Mouse (Mus musculus): ENCODE data around the gene Msantd1. TPM values are rescaled to one million over a fixed set of nuclear protein-coding genes. Genes with fewer than 3 reads are reported as not detected.

Gene Msantd1
- polyA plus RNA-seq, 1 experiment from 2014 or later = 0.17 TPM

DNA sequence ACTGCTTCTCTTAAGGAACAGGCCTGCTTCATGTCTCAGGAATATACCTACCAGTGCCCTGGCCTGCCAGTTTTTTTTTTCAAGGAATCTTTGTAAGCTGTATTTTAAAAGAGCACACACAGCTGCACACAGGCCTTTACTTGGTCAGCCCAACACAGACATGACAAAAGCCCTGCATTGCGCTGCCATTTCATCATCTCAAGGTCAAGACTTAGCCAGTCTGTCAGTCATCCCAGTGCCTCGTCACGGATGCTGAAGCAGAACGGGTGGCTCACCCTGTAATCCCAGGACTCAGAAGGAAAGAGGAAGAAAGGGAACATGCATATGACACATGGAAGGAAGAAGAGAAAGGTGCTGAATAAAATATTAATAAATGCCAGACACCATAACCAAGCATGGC, 19.8 kb downstream of the Msantd1 start:
- H3K36me3 ChIP-seq = peaks cover 7% of the 10 kb centered on the region; the same call in 1 of the 2 replicates
- DNase-seq (no peak), ATAC-seq (ENCODE audit: low read depth) (no peak)
- H3K27ac ChIP-seq = no peak overlapping the region
- H3K9ac ChIP-seq = no peak overlapping the region
- no peak overlapping the region for H3K4me2 ChIP-seq
- peaks cover 69% of the 10 kb centered on the region for H3K4me1 ChIP-seq (replicated peaks)
- H3K4me3 ChIP-seq (replicated peaks) = no peak overlapping the region
- 91% methylated on average over 4 of the region's 4 CpGs for WGBS (ENCODE audit: insufficient replicate concordance)
- no peaks in the 10 kb centered on the region for H3K27me3 ChIP-seq
- H3K9me3 ChIP-seq (replicated peaks) = no peaks in the 10 kb centered on the region

DNA sequence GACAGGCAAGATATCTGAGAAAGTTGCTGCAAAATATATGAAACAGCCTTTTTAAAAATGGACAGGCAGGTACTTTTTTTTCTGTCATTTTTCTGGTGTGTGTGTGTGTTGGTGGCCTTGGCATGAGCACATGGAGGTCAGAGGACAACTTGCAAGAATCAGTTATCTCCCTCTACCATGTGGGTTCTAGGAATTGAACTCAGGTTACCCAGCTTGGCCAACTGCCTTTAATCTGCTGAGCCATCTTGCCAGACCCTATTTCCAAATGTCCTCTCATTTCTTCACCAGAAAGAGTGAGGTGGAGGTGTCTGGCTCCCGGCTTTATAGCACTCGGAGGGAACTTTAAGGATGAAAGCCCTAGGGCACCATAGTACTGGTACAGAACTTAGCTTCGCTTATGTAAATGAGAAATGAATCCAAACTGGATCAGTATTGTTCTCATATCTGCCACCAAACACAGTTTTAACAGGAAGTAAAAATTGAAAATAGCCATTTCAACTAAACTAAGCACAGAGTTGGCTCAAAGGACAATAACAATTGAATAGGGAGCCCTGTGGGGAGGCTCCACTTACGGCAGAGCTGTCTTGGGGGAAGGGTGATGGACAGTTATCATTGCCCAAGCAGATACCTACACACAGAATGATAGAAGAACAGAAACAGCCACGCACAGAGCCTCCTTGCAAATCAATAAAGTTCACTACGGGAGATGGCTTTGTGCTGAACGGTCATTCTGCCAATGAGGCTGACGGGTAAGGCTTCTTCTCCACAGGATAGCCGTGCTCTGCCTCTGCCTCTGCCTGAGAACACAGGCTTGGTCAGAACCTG, 22.6 kb downstream of the Msantd1 start:
- DNase-seq (peak; percentile 66), ATAC-seq (ENCODE audit: low read depth) (peak; percentile 89)
- 31% methylated on average over 9 of the region's 9 CpGs for WGBS (ENCODE audit: insufficient replicate concordance)
- Histone ChIP-seq H3K9ac (peak overlapping the region; percentile 61), H3K9me3 (replicated peaks) (no peaks in the 10 kb centered on the region), H3K36me3 (no peaks in the 10 kb centered on the region), H3K27me3 (no peaks in the 10 kb centered on the region), H3K27ac (peak overlapping the region; percentile 89), H3K4me2 (peak overlapping the region; percentile 37), H3K4me3 (replicated peaks) (no peak overlapping the region), H3K4me1 (replicated peaks) (peaks cover 42% of the 10 kb centered on the region)

DNA sequence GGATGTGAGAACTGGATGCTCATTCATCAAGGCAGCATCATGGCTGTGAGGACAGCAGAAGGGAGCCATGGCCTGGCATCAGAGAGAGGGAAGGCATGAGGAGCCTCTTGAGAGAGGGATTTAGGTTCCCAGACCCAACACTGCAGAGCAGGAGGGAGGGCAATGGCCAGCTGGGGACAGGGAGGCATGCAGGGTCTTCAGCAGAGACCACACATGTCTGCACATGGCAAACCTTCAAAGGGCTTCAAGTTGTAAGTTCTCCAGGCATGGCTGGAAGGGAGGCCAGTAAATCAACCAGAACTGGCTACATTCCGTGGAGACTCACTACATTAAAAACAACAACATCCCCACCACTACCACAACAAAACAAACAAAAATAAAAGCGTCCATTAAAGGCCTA, 23.3 kb downstream of the Msantd1 start:
- peak overlapping the region; percentile 56 for H3K9ac ChIP-seq
- no peaks in the 10 kb centered on the region for H3K9me3 ChIP-seq (replicated peaks)
- ATAC-seq (ENCODE audit: low read depth) (0 out of 2 replicates have a peak, but pooled peaks have one; percentile 5), DNase-seq (no peak)
- 61% methylated on average over 2 of the region's 2 CpGs for WGBS (ENCODE audit: insufficient replicate concordance)
- H3K36me3 ChIP-seq = no peaks in the 10 kb centered on the region
- H3K27me3 ChIP-seq = no peaks in the 10 kb centered on the region
- peaks cover 45% of the 10 kb centered on the region for H3K4me1 ChIP-seq (replicated peaks)
- H3K27ac ChIP-seq = peak overlapping the region; percentile 89
- H3K4me3 ChIP-seq (replicated peaks) = no peak overlapping the region
- peak overlapping the region; percentile 37 for H3K4me2 ChIP-seq

DNA sequence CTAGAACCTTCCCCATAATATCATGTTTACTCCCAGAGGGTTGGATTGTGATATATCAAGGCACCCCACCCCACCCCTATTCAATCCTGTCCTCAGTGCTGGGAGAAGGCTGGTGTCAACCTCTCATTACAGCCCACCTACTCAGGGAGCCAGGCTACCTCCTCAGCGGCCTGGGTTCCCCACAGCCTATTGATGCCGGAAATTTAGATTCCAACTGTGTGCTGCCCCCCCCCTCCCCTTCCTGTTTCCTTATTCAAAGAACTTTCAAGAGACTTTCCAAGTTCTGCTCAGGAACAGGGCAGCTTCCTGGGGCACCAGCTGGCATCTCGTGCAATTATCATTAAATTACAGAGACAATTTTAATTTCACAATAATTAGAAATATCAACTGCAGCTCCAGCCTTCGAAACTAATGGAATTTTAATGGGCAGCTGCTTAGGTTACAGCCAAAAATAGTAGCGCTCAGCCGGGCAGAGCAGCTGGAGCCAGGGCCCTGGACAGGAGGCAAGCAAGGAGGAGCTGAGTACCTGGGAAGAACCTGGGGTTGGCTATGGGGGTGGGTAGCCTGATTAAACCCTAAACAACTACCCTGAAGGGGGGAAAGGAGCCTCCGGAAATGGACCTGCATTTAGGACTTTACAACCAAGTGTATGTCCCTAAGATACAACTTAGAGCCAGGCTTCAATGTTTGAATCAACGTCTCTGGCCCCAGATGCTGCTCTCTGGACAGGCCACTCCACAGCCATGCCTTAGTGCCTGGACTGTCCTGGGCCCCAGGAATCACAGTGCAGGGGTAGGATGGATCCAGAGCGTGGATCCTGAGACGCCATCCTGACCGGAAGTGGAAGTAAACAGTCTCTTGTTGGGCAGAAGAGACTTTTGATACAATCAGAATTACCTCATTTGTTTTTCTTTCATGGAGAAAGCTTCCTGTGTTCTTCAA, 24.0 kb downstream of the Msantd1 start:
- Histone ChIP-seq H3K9ac (peak overlapping the region; percentile 56; the same call in 1 of the 2 replicates), H3K9me3 (replicated peaks) (no peaks in the 10 kb centered on the region), H3K36me3 (no peaks in the 10 kb centered on the region), H3K4me2 (no peak overlapping the region), H3K27me3 (no peaks in the 10 kb centered on the region), H3K4me3 (replicated peaks) (no peak overlapping the region), H3K4me1 (replicated peaks) (peaks cover 45% of the 10 kb centered on the region), H3K27ac (peak overlapping the region; percentile 89)
- 58% methylated on average over 11 of the region's 11 CpGs for WGBS (ENCODE audit: insufficient replicate concordance)
- DNase-seq (no peak), ATAC-seq (ENCODE audit: low read depth) (no peak)

DNA sequence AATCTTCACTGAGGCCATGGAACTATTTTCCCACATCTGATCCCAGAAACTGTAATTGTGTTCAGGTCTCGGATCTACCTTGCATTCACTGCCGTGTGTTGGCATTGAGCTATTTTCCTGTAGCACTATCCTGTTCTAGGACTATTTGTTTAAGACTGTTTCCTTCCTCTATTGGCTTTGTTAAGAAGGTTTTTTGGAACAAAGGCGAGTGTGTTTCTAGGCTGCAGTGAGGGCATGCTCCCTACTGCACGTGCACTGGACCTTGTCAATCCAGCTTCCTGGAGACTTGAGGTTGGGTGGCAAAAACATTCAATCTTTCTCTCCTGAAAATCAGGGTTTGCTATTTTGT, 24.6 kb downstream of the Msantd1 start:
- WGBS (ENCODE audit: insufficient replicate concordance) = 61% methylated on average over 4 of the region's 4 CpGs
- H3K9me3 ChIP-seq (replicated peaks) = no peaks in the 10 kb centered on the region
- no peak overlapping the region for H3K9ac ChIP-seq
- H3K4me1 ChIP-seq (replicated peaks) = peaks cover 45% of the 10 kb centered on the region
- DNase-seq (no peak), ATAC-seq (ENCODE audit: low read depth) (no peak)
- H3K27me3 ChIP-seq = no peaks in the 10 kb centered on the region
- no peak overlapping the region for H3K4me2 ChIP-seq
- H3K4me3 ChIP-seq (replicated peaks) = no peak overlapping the region
- no peaks in the 10 kb centered on the region for H3K36me3 ChIP-seq
- peak overlapping the region; percentile 89 for H3K27ac ChIP-seq

DNA sequence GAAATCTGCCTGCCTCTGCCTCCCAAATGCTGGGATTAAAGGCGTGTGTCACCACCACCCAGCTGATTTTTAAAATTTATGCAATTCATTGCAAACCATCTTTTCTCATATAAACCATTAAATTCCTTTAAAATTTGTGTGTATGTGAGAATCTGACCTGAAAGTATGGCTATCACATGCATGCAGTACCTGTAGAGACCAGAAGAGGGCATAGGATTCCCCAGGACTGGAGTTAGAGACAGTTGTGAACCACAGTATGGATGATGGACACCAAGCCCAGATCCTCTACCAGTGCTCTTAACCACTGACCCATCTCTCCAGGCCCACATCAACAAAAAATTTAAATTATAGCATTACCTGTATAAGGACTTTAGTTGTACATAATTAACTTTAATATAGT, 25.6 kb downstream of the Msantd1 start:
- DNase-seq = no peak
- ATAC-seq (ENCODE audit: low read depth) = no peak

DNA sequence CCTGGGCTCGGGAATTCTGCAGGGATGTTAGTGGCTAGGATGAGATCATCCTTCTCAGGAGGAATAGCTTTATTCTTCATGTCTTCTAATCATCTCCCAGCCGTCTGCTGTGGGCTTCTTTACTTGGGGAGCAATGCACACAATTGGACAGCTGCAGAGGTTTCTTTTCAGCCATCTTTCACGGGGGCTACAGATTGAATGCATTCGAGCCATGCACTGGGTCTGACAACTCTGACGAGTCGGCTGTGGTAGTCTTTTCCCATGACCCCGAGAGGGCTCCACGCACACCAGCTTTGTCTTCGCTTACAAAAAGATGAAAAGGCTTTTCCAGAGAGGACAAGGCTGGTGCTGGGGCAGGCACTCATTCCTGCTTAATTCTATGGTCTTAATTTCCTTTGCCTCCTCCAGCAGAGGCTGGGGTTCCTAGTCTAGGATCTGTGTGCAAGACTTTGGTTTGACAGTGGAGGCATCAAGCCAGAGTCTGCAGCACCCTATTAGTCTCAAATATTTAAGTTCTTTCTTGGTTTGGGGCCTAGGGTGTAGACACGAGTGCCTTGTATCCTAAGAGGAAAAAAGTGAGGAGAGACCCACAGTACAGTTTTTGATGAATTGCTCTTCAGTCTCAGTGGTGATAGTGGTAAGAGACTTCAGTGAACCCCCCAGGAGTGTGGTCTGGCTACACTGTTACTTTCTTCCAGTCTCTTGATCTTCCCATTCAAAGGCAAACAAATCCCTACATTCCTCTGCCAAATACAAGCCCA, 34.1 kb downstream of the Msantd1 start:
- H3K4me2 ChIP-seq = no peak overlapping the region

More for the DNA sequence above, 25.6 kb downstream of the Msantd1 start:
- 82% methylated on average over 1 of the region's 1 CpGs for WGBS (ENCODE audit: insufficient replicate concordance)
- Histone ChIP-seq H3K27ac (no peak overlapping the region), H3K27me3 (0 out of 2 replicates have a peak, but pooled peaks cover 3% of the 10 kb centered on the region), H3K36me3 (no peaks in the 10 kb centered on the region), H3K9me3 (replicated peaks) (no peaks in the 10 kb centered on the region), H3K4me1 (replicated peaks) (peaks cover 54% of the 10 kb centered on the region), H3K4me3 (replicated peaks) (no peak overlapping the region), H3K9ac (no peak overlapping the region), H3K4me2 (no peak overlapping the region)

DNA sequence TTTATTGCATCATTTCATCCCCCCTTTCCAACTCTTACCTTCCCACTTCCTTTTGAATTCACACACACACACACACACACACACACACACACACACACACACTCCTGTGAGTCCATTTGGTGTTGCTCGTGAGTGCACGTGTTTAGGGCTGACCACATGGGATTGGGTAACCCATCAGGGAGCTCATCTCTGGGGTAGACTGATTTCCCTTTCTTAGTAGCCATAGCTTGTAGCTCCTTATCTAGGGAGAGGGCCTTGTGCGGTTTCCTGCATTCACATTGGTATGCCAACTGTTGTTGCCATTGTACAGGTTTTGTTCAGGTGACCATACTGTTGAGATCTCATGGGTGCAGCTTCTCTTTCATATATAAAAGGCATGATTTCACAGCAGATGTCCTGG, 35.6 kb downstream of the Msantd1 start:
- Histone ChIP-seq H3K27me3 (no peaks in the 10 kb centered on the region), H3K27ac (no peak overlapping the region), H3K9me3 (replicated peaks) (no peaks in the 10 kb centered on the region), H3K4me3 (replicated peaks) (no peak overlapping the region), H3K4me1 (replicated peaks) (peaks cover 30% of the 10 kb centered on the region), H3K36me3 (no peaks in the 10 kb centered on the region), H3K4me2 (no peak overlapping the region), H3K9ac (no peak overlapping the region)
- ATAC-seq (ENCODE audit: low read depth) (peak; percentile 63), DNase-seq (no peak)
- WGBS (ENCODE audit: insufficient replicate concordance) = 16% methylated on average over 3 of the region's 3 CpGs

More for the DNA sequence above, 34.1 kb downstream of the Msantd1 start:
- ATAC-seq (ENCODE audit: low read depth) (no peak), DNase-seq (no peak)
- 0 out of 2 replicates have a peak, but pooled peaks cover 3% of the 10 kb centered on the region for H3K27me3 ChIP-seq
- H3K4me3 ChIP-seq (replicated peaks) = no peak overlapping the region
- H3K9me3 ChIP-seq (replicated peaks) = no peaks in the 10 kb centered on the region
- WGBS (ENCODE audit: insufficient replicate concordance) = 72% methylated on average over 10 of the region's 10 CpGs
- peaks cover 28% of the 10 kb centered on the region for H3K4me1 ChIP-seq (replicated peaks)
- H3K36me3 ChIP-seq = no peaks in the 10 kb centered on the region
- no peak overlapping the region for H3K27ac ChIP-seq
- H3K9ac ChIP-seq = no peak overlapping the region

DNA sequence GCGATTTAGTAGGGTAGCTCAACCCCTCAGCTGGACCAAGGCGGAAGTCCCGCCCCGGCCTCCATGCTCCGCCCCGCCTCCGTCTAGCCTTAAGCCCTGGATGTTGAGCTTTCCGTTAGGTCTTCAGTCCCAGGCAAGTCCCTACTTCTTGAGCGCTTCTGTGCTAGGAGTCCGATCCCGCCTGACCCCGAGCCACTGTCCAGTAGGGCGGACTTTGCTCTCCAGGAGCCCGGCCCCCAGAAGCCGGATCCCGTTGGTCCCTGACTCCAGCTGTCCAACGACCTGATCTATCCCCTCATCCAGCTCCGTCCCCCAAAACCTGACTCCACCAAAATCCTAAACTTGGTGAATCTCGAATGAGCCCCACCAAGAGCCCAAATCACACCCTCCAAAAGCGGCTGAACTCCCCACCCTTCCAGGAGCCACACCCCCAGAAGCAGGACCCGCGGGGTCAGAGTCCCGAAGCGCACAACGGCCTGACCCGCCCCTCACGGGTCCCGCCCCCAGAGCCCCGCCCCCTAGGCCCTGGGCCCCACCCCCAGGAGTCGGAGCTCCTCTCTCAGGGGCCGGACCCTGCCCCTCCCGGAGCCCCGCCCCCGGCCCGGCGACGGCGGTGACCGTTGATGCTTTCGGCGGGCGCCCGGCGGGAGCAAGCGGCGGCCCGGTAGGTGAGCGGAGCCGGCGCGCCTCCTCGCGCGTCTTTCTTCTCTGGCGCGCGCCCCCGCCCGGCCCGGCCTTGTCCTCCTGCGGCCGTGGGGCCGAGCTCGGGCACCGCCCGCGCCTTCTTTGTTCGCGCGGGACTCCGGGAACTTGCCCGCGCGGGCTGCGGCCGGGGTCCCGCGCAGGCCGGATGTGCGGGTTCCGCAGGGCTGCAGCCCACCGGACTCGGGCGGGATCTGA, 41.3 kb downstream of the Msantd1 start, which contains the start of gene Rgs12:
Gene Rgs12 (plus strand): TSS at position 585 of the 900 bp plus-strand sequence.
- Histone ChIP-seq H3K27ac (peak within 1 kb of the TSS; percentile 93), H3K4me1 (replicated peaks) (peaks cover 55% of the 10 kb centered on the region), H3K9ac (peak within 1 kb of the TSS; percentile 97), H3K36me3 (peaks cover 5% of the 10 kb centered on the region; the same call in 1 of the 2 replicates), H3K9me3 (replicated peaks) (no peaks in the 10 kb centered on the region), H3K27me3 (no peaks in the 10 kb centered on the region), H3K4me2 (peak within 1 kb of the TSS; percentile 96), H3K4me3 (replicated peaks) (peak within 1 kb of the TSS; percentile 90)
- peak; percentile 86 for DNase-seq
- under 1% methylated on average over 79 of the region's 84 CpGs for WGBS (ENCODE audit: insufficient replicate concordance)
- peak; percentile 95 for ATAC-seq (ENCODE audit: low read depth)

DNA sequence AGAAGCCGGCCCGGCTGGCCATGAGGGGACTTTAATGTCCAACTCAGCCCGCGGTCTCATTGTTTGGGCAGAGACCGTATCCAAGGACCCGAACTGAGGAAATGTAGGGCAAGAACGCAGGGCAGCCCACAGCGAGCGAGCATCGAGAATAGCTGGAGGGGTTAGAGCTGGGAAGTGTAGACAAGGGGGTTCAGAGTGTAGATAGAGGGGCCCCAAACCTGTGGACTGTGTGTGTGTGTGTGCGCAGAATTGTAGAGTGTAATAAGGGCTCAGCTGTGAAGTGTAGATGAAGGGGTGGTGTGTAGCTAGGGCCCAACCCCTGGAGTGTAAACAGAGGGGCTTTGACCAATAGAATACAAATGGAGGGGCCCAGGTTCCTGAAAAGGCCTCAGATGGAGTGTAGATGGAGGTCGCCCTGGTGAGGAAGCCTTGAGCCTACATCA, 42.0 kb downstream of the Msantd1 start:
- Histone ChIP-seq H3K27ac (peak overlapping the region; percentile 93), H3K27me3 (no peaks in the 10 kb centered on the region), H3K4me1 (replicated peaks) (peaks cover 55% of the 10 kb centered on the region), H3K9me3 (replicated peaks) (no peaks in the 10 kb centered on the region), H3K9ac (peak overlapping the region; percentile 97), H3K4me2 (peak overlapping the region; percentile 96), H3K36me3 (peaks cover 5% of the 10 kb centered on the region; the same call in 1 of the 2 replicates), H3K4me3 (replicated peaks) (peak overlapping the region; percentile 90)
- DNase-seq (no peak), ATAC-seq (ENCODE audit: low read depth) (peak; percentile 25)
- 4% methylated on average over 12 of the region's 12 CpGs for WGBS (ENCODE audit: insufficient replicate concordance)

All from liver, embryonic 13.5 days (tissue).